Mouse (Mus musculus): ENCODE measurements around the gene Krt13.

Gene Krt13

GRCm38 (mm10) chr11:100121466-100121865 lies at the start of gene Krt13:
Gene Krt13 (minus strand): TSS chr11:100121566.
- no peak for DNase-seq (ENCODE audit: low spot score)

- peak; percentile 85 for DNase-seq (ENCODE audit: low spot score)
Observed at GRCm38 (mm10) chr11:100168765-100169762, 47.7 kb upstream of the Krt13 start.

GRCm38 (mm10) chr11:100168071-100168470 lies 46.7 kb upstream of the Krt13 start:
- no peak for DNase-seq (ENCODE audit: low spot score)

GRCm38 (mm10) chr11:100164392-100164791 lies 43.0 kb upstream of the Krt13 start:
- no peak for DNase-seq (ENCODE audit: low spot score)

- no peak for DNase-seq (ENCODE audit: low spot score)
Observed at GRCm38 (mm10) chr11:100157908-100158477, 36.6 kb upstream of the Krt13 start.

- no peak for DNase-seq (ENCODE audit: low spot score)
Observed at GRCm38 (mm10) chr11:100157331-100157730, 36.0 kb upstream of the Krt13 start.

- DNase-seq (ENCODE audit: low spot score): no peak
Observed at GRCm38 (mm10) chr11:100155497-100156255, 34.3 kb upstream of the Krt13 start.

- DNase-seq (ENCODE audit: low spot score): no peak
Observed at GRCm38 (mm10) chr11:100148615-100149330, 27.4 kb upstream of the Krt13 start, which contains the start of gene Krt19. Gene Krt19 (minus strand): TSS chr11:100148665.

GRCm38 (mm10) chr11:100147566-100148353 lies 26.4 kb upstream of the Krt13 start:
- no peak for DNase-seq (ENCODE audit: low spot score)

GRCm38 (mm10) chr11:100145858-100146560 lies 24.6 kb upstream of the Krt13 start:
- DNase-seq (ENCODE audit: low spot score): peak; percentile 42

GRCm38 (mm10) chr11:100145104-100145503 lies 23.7 kb upstream of the Krt13 start:
- no peak for DNase-seq (ENCODE audit: low spot score)

- DNase-seq (ENCODE audit: low spot score): no peak
Observed at GRCm38 (mm10) chr11:100140966-100141365, 19.6 kb upstream of the Krt13 start.

GRCm38 (mm10) chr11:100139391-100139790 lies 18.0 kb upstream of the Krt13 start:
- DNase-seq (ENCODE audit: low spot score): no peak

GRCm38 (mm10) chr11:100138809-100139208 lies 17.4 kb upstream of the Krt13 start:
- no peak for DNase-seq (ENCODE audit: low spot score)

- no peak for DNase-seq (ENCODE audit: low spot score)
Observed at GRCm38 (mm10) chr11:100137693-100138092, 16.3 kb upstream of the Krt13 start.

GRCm38 (mm10) chr11:100136559-100136958 lies 15.2 kb upstream of the Krt13 start:
- no peak for DNase-seq (ENCODE audit: low spot score)

- no peak for DNase-seq (ENCODE audit: low spot score)
Observed at GRCm38 (mm10) chr11:100135731-100136130, 14.4 kb upstream of the Krt13 start, which contains the start of gene Krt15. Gene Krt15 (minus strand): TSS chr11:100135928.

- DNase-seq (ENCODE audit: low spot score): no peak
Observed at GRCm38 (mm10) chr11:100124901-100125300, 3.5 kb upstream of the Krt13 start.

GRCm38 (mm10) chr11:100120331-100120730 lies 1.0 kb downstream of the Krt13 start:
- DNase-seq (ENCODE audit: low spot score): no peak

GRCm38 (mm10) chr11:100113742-100114029 lies 7.7 kb downstream of the Krt13 start:
- DNase-seq (ENCODE audit: low spot score): no peak

Data from embryo, embryonic 10 days (tissue).